Mouse (Mus musculus) forebrain, embryonic 12.5 days (tissue): ENCODE measurements at regions not wholly inside any gene's neighbourhood (a gene's known extent, or its start where the extent isn't known, plus 50 kb on each side); places are given as distances from the start of the nearest gene placed in this dataset.

Source experiments
- ATAC-seq: fragments of 200-750 bp; cut with Nextera tagmentation; 2 replicates; pipeline ENCODE4 v1.8.0; 2017; ENCODE audit warnings: moderate TSS enrichment; ENCODE audit not compliant: low FRiP score
- H3K27ac ChIP-seq: fragments of 300-500 bp; sonication (generic); 2 replicates; pipeline ENCODE4 v1.5.1; 2016; ENCODE audit warnings: mild to moderate bottlenecking
- H3K27me3 ChIP-seq: fragments of 300-500 bp; sonication (generic); 2 replicates; pipeline ENCODE4 v1.6.1; 2016; ENCODE audit warnings: mild to moderate bottlenecking
- H3K36me3 ChIP-seq: fragments of 300-500 bp; sonication (generic); replicated peaks from 2 replicates; pipeline ENCODE4 v1.6.1; 2016; ENCODE audit warnings: mild to moderate bottlenecking
- H3K4me1 ChIP-seq: fragments of 300-500 bp; sonication (generic); 2 replicates; pipeline ENCODE4 v1.6.1; 2016
- H3K4me2 ChIP-seq: fragments of 300-500 bp; sonication (generic); 2 replicates; pipeline ENCODE4 v1.6.1; 2016; ENCODE audit warnings: mild to moderate bottlenecking, moderate library complexity
- H3K4me3 ChIP-seq: fragments of 300-500 bp; sonication (generic); replicated peaks from 2 replicates; pipeline ENCODE4 v1.5.1; 2016; ENCODE audit warnings: mild to moderate bottlenecking
- H3K9ac ChIP-seq: fragments of 300-500 bp; sonication (generic); 2 replicates; pipeline ENCODE4 v1.6.1; 2016; ENCODE audit warnings: mild to moderate bottlenecking
- H3K9me3 ChIP-seq: fragments of 300-500 bp; sonication (generic); 2 replicates; pipeline ENCODE4 v1.6.1; 2016
- WGBS: fragments of 180-500 bp; shearing (Covaris S2); methylation state at CpG from one replicate; pipeline ENCODE4 v1.1.7; 2016; 5-methylcytosine and 5-hydroxymethylcytosine counted together

- no peak overlapping the region for H3K27ac ChIP-seq
- H3K4me1 ChIP-seq, result no peaks in the 10 kb centered on the region
- ATAC-seq, result no peak
- H3K9me3 ChIP-seq, result no peaks in the 10 kb centered on the region
- H3K27me3 ChIP-seq, result no peaks in the 10 kb centered on the region
- no peak overlapping the region for H3K4me3 ChIP-seq
- no peak overlapping the region for H3K4me2 ChIP-seq
- no peaks in the 10 kb centered on the region for H3K36me3 ChIP-seq
- 78% methylated on average over 3 of the region's 3 CpGs for WGBS
- no peak overlapping the region for H3K9ac ChIP-seq
Measured at GRCm38 (mm10) chr8:11060604-11061003, 52.3 kb upstream of the Irs2 start.

GRCm38 (mm10) chr8:11058392-11058791, 50.1 kb upstream of the Irs2 start:
- Histone ChIP-seq H3K9me3 (no peaks in the 10 kb centered on the region), H3K36me3 (no peaks in the 10 kb centered on the region), H3K9ac (no peak overlapping the region), H3K4me3 (no peak overlapping the region), H3K27ac (no peak overlapping the region), H3K4me1 (no peaks in the 10 kb centered on the region), H3K4me2 (no peak overlapping the region), H3K27me3 (0 out of 2 replicates have a peak, but pooled peaks cover 4% of the 10 kb centered on the region)
- 91% methylated on average over 3 of the region's 3 CpGs for WGBS
- no peak for ATAC-seq
